Mouse (Mus musculus) heart, postnatal 0 days (tissue): ENCODE measurements around the gene Tmx4.

Experiments used
- CTCF ChIP-seq: IDR thresholded peaks from 2 replicates; pipeline ENCODE4 v1.5.1; 2016; ENCODE audit warnings: antibody characterized with exemption, control low read depth, low read depth
- EP300 ChIP-seq: IDR thresholded peaks from 2 replicates; pipeline ENCODE4 v1.6.1; 2016; ENCODE audit warnings: antibody characterized with exemption, low read depth

GRCm38 (mm10) chr2:134642377-134642776 is 1.6 kb downstream of the Tmx4 start:
- TF ChIP-seq CTCF, result no peak
- no peak for TF ChIP-seq EP300
